Mouse (Mus musculus): ENCODE results near the gene Capns1. TPM values are rescaled to one million over a fixed set of nuclear protein-coding genes. Genes with fewer than 3 reads are reported as not detected.

Capns1 gene
- polyA plus RNA-seq, 1 experiment from 2014 or later = 120 TPM

- peak overlapping the region; percentile 73 for H3K4me3 ChIP-seq (ENCODE audit: low read depth, low read length)
- TF ChIP-seq EP300 (IDR thresholded peaks at IDR 0.05) (no peak), CTCF (IDR thresholded peaks at IDR 0.05) (no peak)
- no peaks in the 10 kb centered on the region for H3K27me3 ChIP-seq (replicated peaks; ENCODE audit: insufficient read depth, low read length)
- peak; percentile 78 for DNase-seq (ENCODE audit: low spot score)
- peaks cover 12% of the 10 kb centered on the region for H3K4me1 ChIP-seq (ENCODE audit: insufficient read depth, low read depth, low read length)
- H3K4me2 ChIP-seq (replicated peaks; ENCODE audit: low read depth, low read length) = peak overlapping the region; percentile 89
- H3K36me3 ChIP-seq (ENCODE audit: insufficient read depth, low read length) = peaks cover 13% of the 10 kb centered on the region; the same call in 1 of the 2 replicates
- no peaks in the 10 kb centered on the region for H3K9me3 ChIP-seq (ENCODE audit: low read length)
- H3K27ac ChIP-seq (ENCODE audit: low read length) = peak overlapping the region; percentile 91
- peak overlapping the region; percentile 68 for H3K9ac ChIP-seq (replicated peaks; ENCODE audit: low read depth)
- 1% methylated on average over 26 of the region's 26 CpGs for WGBS
- peak; percentile 19 for ATAC-seq
Measured at GRCm38 (mm10) chr7:30194101-30194831, 4.3 kb downstream of the Capns1 start.

GRCm38 (mm10) chr7:30193581-30194100 lies 5.0 kb downstream of the Capns1 start:
- peaks cover 19% of the 10 kb centered on the region for H3K36me3 ChIP-seq (ENCODE audit: insufficient read depth, low read length)
- WGBS = 1% methylated on average over 22 of the region's 26 CpGs
- H3K9me3 ChIP-seq (ENCODE audit: low read length) = no peaks in the 10 kb centered on the region
- H3K27ac ChIP-seq (ENCODE audit: low read length) = peak overlapping the region; percentile 91
- H3K4me1 ChIP-seq (ENCODE audit: insufficient read depth, low read depth, low read length) = peaks cover 12% of the 10 kb centered on the region
- no peaks in the 10 kb centered on the region for H3K27me3 ChIP-seq (replicated peaks; ENCODE audit: insufficient read depth, low read length)
- TF ChIP-seq EP300 (IDR thresholded peaks at IDR 0.05) = no peak
- no peak for TF ChIP-seq CTCF (IDR thresholded peaks at IDR 0.05)
- ATAC-seq (peak; percentile 66), DNase-seq (ENCODE audit: low spot score) (peak; percentile 88)
- H3K4me3 ChIP-seq (ENCODE audit: low read depth, low read length) = peak overlapping the region; percentile 73
- peak overlapping the region; percentile 68; the same call in 1 of the 2 replicates for H3K9ac ChIP-seq (replicated peaks; ENCODE audit: low read depth)
- peak overlapping the region; percentile 89 for H3K4me2 ChIP-seq (replicated peaks; ENCODE audit: low read depth, low read length)

DNA sequence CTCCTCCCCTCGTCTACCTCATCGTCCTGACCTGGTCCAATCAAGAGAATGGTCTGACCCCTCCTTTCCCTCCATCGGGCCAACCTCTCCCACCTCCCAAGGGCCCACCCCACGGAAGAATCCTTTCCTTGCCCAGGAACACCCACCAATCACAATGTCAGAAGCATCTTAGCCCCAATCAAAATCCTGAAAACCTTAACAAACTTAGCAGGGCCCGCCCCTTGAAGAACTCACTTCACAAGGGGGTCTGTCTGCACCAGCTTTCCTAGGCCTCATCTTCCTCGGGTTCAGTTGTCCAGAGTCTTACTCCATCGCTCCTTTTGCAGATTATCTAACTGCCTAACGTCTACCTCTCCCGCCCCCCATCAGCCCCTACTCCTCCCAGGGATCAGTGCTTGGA lies 5.6 kb downstream of the Capns1 start:
- TF ChIP-seq EP300 (IDR thresholded peaks at IDR 0.05) (no peak), CTCF (IDR thresholded peaks at IDR 0.05) (no peak)
- ATAC-seq (no peak), DNase-seq (ENCODE audit: low spot score) (peak; percentile 32)
- 39% methylated on average over 9 of the region's 9 CpGs for WGBS
- Histone ChIP-seq H3K4me3 (ENCODE audit: low read depth, low read length) (no peak overlapping the region; the same call in 1 of the 2 replicates), H3K27me3 (replicated peaks; ENCODE audit: insufficient read depth, low read length) (no peaks in the 10 kb centered on the region), H3K9me3 (ENCODE audit: low read length) (no peaks in the 10 kb centered on the region), H3K36me3 (ENCODE audit: insufficient read depth, low read length) (peaks cover 22% of the 10 kb centered on the region), H3K4me2 (replicated peaks; ENCODE audit: low read depth, low read length) (peak overlapping the region; percentile 89), H3K4me1 (ENCODE audit: insufficient read depth, low read depth, low read length) (peaks cover 12% of the 10 kb centered on the region), H3K27ac (ENCODE audit: low read length) (no peak overlapping the region), H3K9ac (replicated peaks; ENCODE audit: low read depth) (no peak overlapping the region)

DNA sequence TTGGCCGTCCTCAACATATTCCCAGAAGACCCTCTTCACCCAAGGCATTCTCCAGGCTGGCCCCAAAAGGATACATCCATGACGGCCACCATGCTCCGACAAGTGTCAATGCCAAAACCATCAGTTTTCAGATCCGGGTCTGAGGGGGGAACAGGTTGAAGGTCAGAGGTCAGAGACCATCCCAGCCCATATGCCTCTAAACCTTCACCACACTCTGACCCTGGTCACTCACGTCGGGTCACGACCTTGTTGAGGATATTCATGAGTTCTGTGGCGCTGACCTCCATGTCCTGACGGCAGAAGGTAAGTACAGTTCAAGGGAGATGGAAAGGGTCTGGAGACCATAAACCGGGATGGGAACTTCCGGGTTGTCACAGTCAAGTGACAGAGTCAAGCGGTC lies 6.5 kb downstream of the Capns1 start:
- no peak for ATAC-seq
- Histone ChIP-seq H3K4me2 (replicated peaks; ENCODE audit: low read depth, low read length) (no peak overlapping the region), H3K9me3 (ENCODE audit: low read length) (no peaks in the 10 kb centered on the region), H3K27me3 (replicated peaks; ENCODE audit: insufficient read depth, low read length) (no peaks in the 10 kb centered on the region), H3K4me3 (ENCODE audit: low read depth, low read length) (no peak overlapping the region), H3K9ac (replicated peaks; ENCODE audit: low read depth) (no peak overlapping the region), H3K36me3 (ENCODE audit: insufficient read depth, low read length) (peaks cover 31% of the 10 kb centered on the region), H3K27ac (ENCODE audit: low read length) (no peak overlapping the region), H3K4me1 (ENCODE audit: insufficient read depth, low read depth, low read length) (peaks cover 12% of the 10 kb centered on the region)
- TF ChIP-seq EP300 (IDR thresholded peaks at IDR 0.05) (no peak), CTCF (IDR thresholded peaks at IDR 0.05) (no peak)
- 90% methylated on average over 12 of the region's 12 CpGs for WGBS
- no peak for DNase-seq (ENCODE audit: low spot score)

- Histone ChIP-seq H3K27me3 (replicated peaks; ENCODE audit: insufficient read depth, low read length) (no peaks in the 10 kb centered on the region), H3K4me2 (replicated peaks; ENCODE audit: low read depth, low read length) (no peak overlapping the region), H3K9ac (replicated peaks; ENCODE audit: low read depth) (no peak overlapping the region), H3K27ac (ENCODE audit: low read length) (no peak overlapping the region), H3K4me3 (ENCODE audit: low read depth, low read length) (no peak overlapping the region), H3K4me1 (ENCODE audit: insufficient read depth, low read depth, low read length) (peaks cover 9% of the 10 kb centered on the region), H3K9me3 (ENCODE audit: low read length) (no peaks in the 10 kb centered on the region), H3K36me3 (ENCODE audit: insufficient read depth, low read length) (peaks cover 35% of the 10 kb centered on the region)
- ATAC-seq (no peak), DNase-seq (ENCODE audit: low spot score) (no peak)
- 82% methylated on average over 4 of the region's 4 CpGs for WGBS
- TF ChIP-seq CTCF (IDR thresholded peaks at IDR 0.05) (no peak), EP300 (IDR thresholded peaks at IDR 0.05) (no peak)
Measured at GRCm38 (mm10) chr7:30189116-30189491, 9.5 kb downstream of the Capns1 start.

GRCm38 (mm10) chr7:30188344-30189115 lies 10.1 kb downstream of the Capns1 start:
- no peaks in the 10 kb centered on the region for H3K9me3 ChIP-seq (ENCODE audit: low read length)
- DNase-seq (ENCODE audit: low spot score) (no peak), ATAC-seq (no peak)
- no peak for TF ChIP-seq EP300 (IDR thresholded peaks at IDR 0.05)
- no peak for TF ChIP-seq CTCF (IDR thresholded peaks at IDR 0.05)
- 81% methylated on average over 12 of the region's 12 CpGs for WGBS
- H3K4me2 ChIP-seq (replicated peaks; ENCODE audit: low read depth, low read length) = no peak overlapping the region
- H3K9ac ChIP-seq (replicated peaks; ENCODE audit: low read depth) = no peak overlapping the region
- peaks cover 35% of the 10 kb centered on the region for H3K36me3 ChIP-seq (ENCODE audit: insufficient read depth, low read length)
- H3K27me3 ChIP-seq (replicated peaks; ENCODE audit: insufficient read depth, low read length) = no peaks in the 10 kb centered on the region
- no peak overlapping the region for H3K4me3 ChIP-seq (ENCODE audit: low read depth, low read length)
- H3K27ac ChIP-seq (ENCODE audit: low read length) = no peak overlapping the region
- H3K4me1 ChIP-seq (ENCODE audit: insufficient read depth, low read depth, low read length) = peaks cover 8% of the 10 kb centered on the region
